Mouse (Mus musculus) mouse embryonic stem cell (cell line): ENCODE results near the gene Papss2.

ENCODE experiments used
- in situ Hi-C, 2 experiments: fragments of 300-500 bp; cut with MboI; formaldehyde crosslinking; loops; 1 replicate in 1 of 2; 3 replicates in 1 of 2; pipeline ENCODE4 v1.14.3; 2019 to 2020; ENCODE audit warnings: low sequenced_read_pairs in 2 of 2, low pct_unique_long_range_greater_than_20kb in 1 of 2, mixed read lengths in 1 of 2; ENCODE audit not compliant: unreplicated experiment in 1 of 2

Papss2 gene

DNA sequence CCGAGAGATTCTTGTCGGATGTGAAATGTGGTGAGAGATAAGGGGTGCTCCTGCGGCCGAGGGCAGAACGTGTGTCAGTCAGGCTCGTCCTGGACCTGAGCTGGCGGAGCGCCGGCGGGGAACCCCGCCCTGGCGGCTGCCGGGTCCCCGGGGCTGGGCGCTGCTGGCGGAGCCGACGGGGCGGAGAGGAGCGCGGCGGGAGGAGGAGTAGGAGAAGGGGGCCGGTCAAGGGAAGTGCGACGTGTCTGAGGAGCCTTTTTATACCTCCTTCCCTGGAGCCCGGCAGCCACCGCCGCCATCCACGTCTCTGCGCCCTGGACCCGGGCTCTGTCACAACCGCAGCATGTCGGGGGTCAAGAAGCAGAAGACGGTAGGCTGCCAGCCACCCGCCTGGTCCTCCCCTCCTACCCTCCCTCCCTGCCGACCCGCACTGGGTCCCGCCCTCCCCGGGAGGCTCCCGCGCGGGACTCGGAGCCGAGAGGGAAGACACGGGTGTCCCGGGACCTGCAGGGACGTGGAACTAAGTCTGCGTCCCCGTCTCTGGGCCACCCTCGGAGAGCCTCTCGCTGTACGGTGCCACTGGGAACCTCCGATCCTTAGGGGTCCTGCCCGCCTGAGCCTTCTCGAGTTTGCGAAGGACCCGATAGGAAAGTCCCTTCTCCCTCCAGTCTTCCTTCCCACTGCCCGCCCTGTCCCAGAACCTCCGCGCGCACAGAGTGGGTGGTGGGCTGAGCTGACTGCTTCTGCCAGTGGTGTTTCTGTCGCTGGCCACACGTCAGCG lies at the start of gene Papss2:
Papss2 (plus strand) TSS at position 285 of the 781 bp plus-strand sequence.
- in situ Hi-C loops = no loop called here

DNA sequence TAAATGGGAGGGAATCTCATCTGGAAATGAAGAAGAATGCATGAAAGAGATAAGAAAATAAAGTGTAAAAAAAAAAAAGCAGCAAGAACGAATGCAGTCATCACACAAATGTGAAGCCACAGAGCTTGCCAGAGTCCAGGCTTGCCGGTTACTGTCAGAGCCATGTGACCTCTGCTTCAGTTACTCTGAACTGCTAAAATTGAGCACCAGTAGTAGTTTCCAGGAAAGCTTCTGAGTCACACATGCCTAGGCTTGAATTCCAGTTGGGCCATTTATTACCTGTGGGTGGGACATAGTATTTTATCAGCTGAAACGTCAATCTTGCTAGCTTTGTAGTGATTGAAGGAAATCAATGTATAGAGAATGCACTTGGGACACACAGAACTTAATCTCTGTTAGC lies 48.2 kb upstream of the Papss2 start:
- in situ Hi-C loops = no loop called here

DNA sequence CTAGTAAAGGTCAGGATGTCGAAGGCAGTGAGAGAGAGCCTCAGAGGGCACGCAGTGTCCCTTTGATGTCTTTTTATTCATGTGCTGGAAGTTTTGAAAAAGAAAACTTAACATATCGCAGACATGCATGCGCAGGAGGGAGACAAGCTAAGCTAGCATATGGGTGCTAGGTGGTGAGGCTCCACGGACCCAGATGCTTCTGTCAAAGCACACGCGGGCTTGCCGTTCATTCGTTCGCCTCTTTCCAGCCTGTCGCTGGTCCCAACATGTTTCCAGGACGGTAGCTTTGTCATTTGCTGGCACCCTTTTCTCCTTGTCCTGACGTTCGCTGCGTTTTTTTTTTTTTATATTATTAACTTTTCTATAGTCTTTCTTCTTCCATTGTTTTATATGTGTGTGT lies 47.4 kb upstream of the Papss2 start:
- in situ Hi-C loops = no loop called here

DNA sequence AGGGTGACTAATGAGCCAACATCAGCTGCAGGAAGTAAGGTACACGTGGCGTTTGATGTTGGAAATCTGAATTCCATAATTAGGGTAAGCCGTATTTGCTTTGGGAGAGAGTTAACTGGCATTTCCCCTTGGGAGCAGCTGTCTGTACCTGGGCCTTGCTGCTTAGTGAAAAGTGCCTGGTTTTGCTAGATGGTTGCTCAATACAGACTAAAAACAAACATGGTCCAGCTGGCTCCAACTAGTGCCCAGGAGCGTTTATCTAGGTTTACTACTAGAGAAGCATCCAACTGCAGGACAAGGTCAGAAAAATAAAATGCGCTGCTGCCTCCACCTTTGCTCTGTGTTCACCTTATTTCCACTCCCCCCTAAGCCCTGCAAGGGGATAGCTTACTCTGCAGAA lies 45.1 kb upstream of the Papss2 start:
- in situ Hi-C loops = no loop called here

DNA sequence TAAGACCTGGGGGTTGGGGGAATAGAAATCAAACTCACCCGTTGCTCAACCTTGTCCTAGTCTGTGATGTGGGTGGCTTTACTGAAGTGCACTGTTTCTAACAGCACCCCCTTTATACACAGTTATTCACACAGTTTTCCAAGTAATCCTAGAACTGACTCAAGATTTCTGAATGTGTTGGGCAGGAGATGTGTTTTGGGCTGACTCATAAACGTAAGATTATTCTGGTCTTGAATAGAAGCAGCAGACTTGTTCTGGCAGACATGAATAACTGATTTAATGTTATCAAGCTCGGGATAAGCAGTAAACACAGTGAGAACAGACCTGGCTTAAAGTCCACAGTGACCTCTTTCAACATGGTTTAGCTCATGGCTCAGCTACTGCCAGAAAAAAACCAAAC lies 44.1 kb upstream of the Papss2 start:
- in situ Hi-C loops = no loop called here

DNA sequence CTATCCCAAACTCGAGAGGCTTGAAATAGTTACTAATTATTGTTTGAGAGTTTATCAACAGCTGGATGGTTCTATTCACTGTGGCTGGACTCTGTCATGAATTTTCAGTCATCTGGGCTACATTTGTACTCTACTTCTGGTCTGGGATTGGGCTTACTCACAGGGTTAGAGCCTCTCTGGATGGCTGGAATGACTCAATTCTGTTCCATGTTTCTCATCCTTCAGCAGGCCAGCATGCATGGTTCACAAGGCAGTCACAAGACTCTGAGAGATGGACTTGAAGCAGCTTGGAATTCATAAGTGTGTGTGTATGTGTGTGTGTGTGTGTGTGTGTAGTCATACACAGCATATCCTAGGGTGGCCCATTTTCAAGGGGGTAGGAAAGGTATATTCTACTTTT lies 43.5 kb upstream of the Papss2 start:
- in situ Hi-C loops = no loop called here

DNA sequence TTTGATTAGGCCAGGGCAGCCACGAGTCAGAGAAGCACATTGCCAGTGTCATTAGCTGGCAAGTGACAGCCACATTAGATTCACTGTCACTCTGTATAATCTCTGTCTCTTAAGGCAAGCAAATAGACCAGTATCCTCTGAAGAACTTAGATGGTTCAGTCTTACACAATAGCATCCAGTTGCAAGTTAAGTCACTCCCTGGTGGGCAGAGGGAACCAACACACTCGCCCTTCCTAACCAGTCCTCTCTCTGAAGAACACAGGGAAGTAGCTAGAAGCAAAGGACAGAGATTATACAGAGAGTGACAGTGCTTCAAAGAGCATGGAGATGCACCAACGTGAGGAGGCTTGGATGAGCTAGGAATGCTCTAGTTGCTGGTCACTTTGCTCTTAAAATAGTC lies 42.3 kb upstream of the Papss2 start:
- in situ Hi-C loops = no loop called here

DNA sequence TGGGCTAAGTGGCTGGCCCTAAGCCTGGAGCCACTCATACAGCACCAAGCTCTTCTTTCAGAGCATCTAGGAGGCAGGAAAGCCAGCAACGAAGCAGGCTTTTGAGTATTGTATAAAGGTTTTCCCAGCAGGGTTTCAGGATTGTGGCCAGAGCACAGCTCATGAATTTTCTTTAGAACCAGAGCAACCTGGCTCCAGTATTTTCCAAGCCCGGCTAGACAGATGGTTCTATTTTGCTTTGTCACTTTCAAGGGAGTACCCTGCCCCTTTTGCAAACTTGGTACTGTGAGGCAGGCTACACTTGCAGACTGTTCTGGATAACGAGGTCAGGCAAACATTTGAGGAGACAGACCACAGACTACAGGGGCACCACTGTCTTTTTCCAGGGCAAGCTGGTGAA lies 40.3 kb upstream of the Papss2 start:
- in situ Hi-C loops = no loop called here

DNA sequence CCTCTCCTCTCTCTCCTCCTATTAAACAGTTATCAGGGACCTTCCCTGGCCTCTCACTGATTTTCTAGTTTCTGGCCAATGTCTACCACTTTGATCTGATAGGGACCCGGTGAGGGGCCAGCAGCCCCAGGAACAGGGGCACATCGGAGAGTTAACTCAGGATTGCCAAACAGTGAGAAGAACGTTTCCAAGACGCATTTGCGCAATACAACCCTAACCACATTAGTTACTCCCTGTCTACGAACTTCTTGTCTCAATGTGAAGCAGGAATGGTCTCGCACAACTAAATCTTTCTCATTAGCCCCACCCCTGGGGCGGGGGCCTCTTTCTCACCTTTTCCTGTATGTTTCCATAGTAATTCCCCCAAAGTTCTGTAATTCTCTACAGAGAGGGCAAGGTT lies 28.6 kb upstream of the Papss2 start:
- in situ Hi-C loops = no loop called here

DNA sequence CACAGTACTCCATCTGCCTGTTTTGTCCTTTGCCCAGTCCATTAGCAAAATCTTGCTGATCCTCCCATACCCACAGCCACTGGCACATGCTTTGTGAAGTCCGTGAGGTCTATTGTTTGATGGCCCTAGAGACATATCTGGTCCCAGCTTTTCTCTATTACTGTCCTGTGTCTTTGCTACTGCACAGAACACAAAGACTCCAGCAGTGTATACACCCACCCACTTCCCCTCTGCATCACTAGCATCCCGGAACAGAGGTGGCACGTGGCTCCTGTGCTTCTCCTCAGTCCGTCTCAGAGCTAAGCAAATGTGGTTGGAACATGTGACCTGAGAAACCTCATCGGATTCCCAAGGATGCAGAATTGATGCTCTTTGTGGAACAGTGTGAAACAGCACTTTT lies 28.1 kb upstream of the Papss2 start:
- in situ Hi-C loops = no loop called here

DNA sequence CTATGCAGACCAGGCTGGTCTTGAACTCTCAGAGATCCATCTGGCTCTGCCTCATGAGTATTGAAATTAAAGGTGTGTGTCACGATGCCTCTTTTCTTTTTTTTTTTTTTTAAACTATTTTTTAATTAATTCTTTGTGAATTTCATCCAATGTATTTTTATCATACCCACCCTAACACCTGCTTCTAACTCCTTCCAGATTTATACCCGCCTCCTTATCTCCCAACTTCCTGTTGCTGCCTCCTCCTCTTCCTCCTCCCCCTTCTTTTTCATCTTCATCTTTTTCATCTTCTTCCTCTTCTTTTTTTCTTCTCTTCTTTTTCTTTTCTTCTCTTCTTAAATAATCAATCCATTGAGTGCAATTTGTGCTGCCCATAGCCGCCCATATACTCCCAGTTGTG lies 27.1 kb upstream of the Papss2 start:
- in situ Hi-C loops = no loop called here

DNA sequence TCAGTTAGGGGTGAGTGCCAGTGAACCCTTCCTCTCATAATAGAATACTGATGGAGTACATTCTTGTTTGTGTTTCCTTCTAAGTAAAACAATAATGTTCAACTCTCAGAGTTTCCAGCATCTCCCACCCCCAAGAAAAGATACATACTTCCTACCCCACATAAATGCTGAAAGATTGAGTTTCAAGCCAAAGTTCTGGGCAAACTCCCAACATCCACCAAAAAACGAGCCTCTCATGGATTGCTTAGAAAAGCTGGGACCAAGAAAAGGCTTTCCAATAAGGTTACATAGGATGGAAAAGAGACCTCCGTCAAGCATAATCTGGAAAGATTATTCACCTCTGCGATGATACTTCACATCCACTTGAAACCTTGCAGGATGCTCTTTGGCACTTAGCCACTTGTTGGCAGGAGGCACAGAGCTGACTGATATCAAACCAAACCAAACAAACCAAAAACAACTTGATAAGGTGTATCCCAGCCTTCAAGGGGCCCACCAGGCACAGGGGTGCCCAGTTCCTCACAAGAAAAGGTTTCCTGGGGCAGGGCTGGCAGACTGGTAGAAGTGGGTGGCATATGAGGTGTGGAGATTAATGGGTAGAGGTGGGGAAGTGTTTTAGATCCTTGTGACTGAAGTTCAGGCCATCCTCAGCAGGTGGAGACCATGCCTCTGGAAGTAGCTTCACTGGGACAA lies 26.5 kb upstream of the Papss2 start:
- in situ Hi-C loops = no loop called here

DNA sequence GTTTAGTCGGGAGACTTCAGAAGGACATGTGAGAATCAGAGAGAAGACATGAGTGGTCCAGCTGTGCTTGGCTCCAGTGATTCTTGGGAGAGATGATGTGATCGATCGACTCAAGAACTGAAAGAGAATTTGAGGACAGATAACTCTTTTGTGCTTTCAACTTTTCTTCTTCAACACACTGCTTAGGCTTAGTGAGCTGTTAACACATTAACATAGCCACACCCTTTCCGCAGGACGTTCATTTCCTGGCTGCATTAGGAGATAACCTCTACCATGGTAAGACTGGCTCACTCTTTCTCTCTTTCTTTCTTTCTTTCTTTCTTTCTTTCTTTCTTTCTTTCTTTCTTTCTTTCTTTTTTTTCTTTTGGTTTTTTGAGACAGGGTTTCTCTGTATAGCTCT lies 25.9 kb upstream of the Papss2 start:
- in situ Hi-C loops = no loop called here

DNA sequence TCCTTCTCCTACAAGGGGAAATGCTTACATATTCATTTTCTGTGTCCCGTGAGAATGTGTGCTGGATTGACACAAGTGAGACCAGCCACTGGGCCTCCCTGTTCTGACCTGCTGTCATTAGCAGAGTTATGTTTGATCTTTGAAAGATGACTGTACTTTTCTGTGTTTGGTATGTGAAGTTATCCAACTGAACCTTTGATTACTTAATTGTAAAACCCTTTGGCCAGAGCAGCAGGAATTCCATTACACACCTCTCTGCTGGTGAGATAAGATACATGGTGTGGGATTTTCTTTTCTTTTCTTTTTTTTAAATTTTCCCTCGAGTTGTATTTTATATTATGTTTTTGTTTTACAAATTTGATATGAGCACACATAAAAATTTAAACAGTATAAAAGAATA lies 23.4 kb upstream of the Papss2 start:
- in situ Hi-C loops = no loop called here

DNA sequence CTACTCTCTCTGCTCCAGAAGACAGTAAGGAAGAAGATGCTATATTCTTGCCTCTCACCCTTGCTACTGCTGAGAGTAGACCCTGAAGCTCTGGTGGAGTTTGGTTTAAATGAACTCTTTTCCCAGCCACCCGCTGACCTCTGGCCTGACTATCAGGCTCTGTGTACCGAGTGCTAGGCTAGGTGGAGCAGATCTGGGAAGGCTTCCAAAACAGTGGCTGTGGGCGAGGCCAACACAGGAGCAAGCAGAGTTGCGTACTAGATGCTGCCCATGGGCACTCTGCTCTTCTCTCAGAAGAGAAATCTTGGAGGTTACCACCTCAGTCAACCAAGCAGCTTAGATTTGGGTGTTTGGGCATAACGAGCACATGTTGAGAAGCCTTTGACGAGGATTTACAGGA lies 22.3 kb upstream of the Papss2 start:
- in situ Hi-C loops = no loop called here

DNA sequence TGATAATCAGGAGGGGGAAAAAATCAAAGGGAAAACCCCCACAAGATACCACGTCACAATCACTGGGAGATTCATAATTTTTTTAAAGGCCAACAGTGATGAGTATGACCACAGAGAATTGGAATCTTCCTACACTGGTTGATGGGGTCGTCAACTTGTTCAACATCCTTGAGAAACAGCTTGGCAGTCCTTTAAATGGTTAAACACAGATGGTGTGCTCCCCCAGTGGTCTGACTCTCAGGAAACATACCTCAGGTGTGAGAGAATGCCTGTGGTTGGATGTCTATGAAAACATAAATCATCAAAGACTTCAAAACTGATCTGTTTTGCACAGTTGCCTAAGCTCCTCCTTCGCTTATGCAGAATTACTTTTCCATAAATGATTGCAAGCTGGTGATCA lies 20.7 kb upstream of the Papss2 start:
- in situ Hi-C loops = no loop called here

DNA sequence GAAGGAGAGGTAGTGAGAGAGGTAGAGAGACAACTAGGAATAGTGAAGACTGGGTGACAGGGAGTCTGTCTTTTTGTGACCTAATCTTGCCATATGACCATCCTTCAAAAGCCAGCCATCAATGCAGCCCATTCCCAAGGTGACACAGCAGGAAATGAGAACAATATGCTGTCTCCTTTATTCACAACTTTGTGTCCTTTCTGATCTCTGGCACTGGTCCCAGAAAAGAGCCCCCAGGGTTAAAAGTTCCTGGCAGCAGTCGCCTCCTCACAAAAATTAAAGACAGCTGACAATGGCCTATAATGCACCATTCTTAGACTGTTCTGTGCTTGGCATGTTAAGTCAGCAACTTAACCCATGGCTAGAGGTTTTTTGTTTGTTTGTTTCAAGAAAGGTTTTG lies 17.8 kb upstream of the Papss2 start:
- in situ Hi-C loops = no loop called here

DNA sequence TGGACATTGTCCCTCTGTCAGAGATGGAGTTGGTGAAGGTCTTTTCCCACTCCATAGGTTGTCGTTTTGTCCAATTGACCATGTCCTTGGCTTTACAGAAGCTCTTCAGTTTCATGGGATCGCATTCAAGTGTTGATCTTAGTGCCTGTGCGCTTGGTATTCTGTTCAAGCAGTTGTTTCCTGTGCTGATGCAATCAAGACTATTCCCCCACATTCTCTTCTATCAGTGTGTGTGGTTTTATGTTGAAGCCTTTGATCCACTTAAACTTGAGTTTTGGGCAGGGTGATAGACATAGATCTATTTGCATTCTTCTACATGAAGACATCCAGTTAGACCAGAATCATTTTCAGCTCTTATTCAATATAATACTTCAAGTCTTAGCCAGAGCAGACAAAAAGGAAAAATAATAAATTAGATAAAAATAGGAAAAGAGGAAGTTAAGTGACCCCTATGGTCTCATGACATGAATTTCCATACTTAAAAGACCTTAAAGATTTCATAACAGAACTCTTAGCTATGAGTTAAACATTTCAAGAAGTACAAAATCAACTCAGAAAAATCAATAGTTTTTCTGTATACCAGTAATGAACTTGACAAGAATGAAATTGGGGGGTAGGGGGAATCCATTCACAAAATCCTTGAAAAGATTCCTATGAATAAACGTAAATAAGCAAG lies 12.4 kb upstream of the Papss2 start:
- in situ Hi-C loops = no loop called here

DNA sequence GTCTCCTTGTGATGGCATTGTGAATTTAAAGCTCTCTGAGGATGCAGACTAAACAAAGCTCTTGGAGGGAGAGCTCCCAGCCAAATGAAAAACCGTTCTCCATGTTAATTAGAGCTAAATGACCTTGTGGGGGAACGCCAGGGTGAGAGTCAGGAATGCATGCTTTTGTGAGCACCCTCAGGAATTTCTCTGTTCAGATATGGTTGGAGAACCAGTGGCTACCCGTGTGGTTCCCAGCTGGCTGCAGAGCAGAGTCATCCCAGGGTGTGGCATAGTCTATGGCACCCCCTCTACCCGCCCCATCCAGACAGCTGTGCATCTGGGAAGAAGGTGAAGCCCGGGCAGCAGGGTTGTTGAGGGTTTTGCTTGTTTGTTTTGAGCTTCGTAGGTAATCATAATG lies 7.9 kb upstream of the Papss2 start:
- in situ Hi-C loops = no loop called here

DNA sequence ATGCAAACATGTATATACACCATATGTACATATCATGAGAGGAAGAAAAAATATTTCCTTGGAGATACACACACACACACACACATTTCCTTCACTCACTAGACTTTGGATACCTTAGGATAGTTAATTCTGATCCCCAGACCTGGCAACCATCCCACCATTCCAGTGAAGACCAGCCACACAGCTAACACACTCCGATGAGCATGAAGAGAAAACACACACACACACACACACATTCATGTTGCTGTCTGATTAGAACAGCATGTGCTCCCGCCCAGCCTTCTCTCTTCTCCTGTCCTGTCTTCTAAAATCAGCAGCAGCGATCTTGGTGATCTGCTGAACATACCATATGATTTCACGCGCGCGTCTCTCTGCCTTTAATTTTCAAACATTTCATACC lies 2.8 kb upstream of the Papss2 start:
- in situ Hi-C loops = no loop called here
